Mouse (Mus musculus) large intestine, adult 2 months (tissue): ENCODE data around the gene Pgm2. TPM values are rescaled to one million over a fixed set of nuclear protein-coding genes. Genes with fewer than 3 reads are reported as not detected.

Source experiments
- DNase-seq: peaks from one replicate; pipeline ENCODE4 v3.0.0-alpha.2; 2012; ENCODE audit warnings: low read depth, low spot score
- WGBS: fragments of 180-500 bp; shearing (Covaris S2); methylation state at CpG from one replicate; pipeline ENCODE4 v1.1.7; 2018; 5-methylcytosine and 5-hydroxymethylcytosine counted together
- polyA plus RNA-seq: library from polyadenylated mRNA; depleted of rRNA; stranded (reverse); fragments of >200 nt; gene quantifications from 2 replicates; pipeline ENCODE4 v1.2.3, GENCODE M21; 2012

Gene Pgm2
- polyA plus RNA-seq, 1 experiment: 28.5 TPM

GRCm38 (mm10) chr5:64070742-64071476, 21.8 kb upstream of the Pgm2 start:
- WGBS: 44% methylated on average over 2 of the region's 2 CpGs
- no peak for DNase-seq

GRCm38 (mm10) chr5:64074455-64074854, 18.3 kb upstream of the Pgm2 start:
- WGBS: 81% methylated on average over 3 of the region's 3 CpGs

GRCm38 (mm10) chr5:64075506-64075905, 17.2 kb upstream of the Pgm2 start:
- DNase-seq: no peak
- 13% methylated on average over 3 of the region's 3 CpGs for WGBS

More at GRCm38 (mm10) chr5:64074455-64074854, 18.3 kb upstream of the Pgm2 start:
- no peak for DNase-seq

DNA sequence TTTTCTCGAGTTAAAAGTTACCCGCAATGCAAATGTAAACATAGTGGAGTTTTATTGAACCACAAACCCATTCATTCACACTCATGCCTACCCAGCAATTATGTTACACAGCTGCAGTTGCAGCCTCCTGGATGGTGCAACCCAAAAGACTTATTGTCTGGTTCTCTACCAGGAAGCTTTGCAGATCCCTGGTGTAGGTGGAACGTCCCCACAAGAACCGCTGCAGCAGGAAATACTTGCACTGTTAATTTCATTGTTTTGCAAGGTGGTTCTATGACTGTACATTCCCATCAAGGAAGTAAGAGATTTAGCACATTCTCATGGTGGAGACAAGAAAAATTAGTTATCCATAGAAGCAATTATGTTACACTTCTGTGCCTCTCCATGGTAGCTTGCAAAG, 15.4 kb upstream of the Pgm2 start:
- WGBS: 25% methylated on average over 4 of the region's 4 CpGs
- DNase-seq: no peak

GRCm38 (mm10) chr5:64078740-64079461, 13.8 kb upstream of the Pgm2 start:
- DNase-seq: no peak
- WGBS: 72% methylated on average over 7 of the region's 7 CpGs

- no peak for DNase-seq
- 82% methylated on average over 4 of the region's 4 CpGs for WGBS
Observed at GRCm38 (mm10) chr5:64079462-64079817, 13.3 kb upstream of the Pgm2 start.

DNA sequence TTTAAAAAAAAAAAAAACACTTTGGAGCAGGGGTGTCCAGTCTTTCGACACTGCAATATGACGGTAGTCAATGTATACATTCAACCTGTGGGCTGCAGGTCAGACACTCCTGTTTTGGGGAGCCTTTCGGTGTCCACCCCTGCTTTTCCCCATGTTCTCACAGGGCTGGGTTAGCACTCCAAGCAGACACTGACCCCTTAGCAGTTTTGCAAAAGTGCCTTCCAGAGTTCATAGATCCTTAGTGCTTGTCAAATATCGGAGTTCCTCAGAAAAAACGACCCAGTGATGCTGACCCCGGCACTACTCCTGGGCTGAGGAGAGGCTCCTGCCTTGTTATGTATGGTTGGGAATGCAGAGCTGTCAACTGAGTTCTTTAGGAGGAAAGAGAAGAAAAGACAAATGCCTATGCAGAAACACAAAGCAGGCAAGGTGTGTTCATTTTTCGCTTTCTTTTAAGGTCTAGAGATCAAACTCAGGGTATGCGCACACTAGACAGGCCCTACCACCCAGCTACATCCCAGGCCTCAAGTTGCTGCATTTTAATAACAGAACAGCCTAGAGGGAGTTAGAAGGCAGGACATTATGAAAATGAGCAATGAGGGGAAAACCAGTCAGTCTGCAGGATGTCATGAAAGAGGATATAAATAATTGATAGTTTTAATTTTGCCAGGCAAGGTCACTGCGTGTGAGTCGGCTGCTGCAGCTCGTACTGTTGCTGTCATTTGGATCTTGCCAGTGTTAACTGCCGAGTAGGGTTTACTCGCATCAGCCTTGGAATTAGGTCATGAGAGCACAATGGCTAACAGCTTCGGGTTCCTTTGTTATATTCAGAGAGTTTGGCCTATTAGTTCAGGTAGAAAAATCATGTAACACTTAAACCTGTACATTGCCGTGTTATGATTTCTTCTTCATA, 9.0 kb upstream of the Pgm2 start:
- no peak for DNase-seq
- WGBS: 87% methylated on average over 15 of the region's 15 CpGs

DNA sequence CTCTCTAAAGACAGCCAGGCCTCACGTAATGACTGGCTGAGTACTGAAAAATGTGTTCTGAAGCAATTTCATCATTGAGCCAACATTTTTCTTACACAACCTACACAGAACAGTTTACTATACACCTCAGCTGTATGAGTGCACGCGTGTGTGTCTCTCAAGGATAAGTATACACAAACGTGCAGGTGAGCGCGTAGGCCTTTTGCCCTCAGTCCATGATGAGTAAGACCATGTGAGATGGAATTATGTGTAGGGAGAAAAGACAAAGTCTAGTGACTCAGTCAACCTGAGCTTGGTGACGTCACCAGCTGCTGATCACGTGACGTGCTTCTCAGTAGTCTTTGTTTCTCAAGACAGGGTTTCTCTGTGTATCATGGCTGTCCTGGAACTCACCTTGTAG, 7.3 kb upstream of the Pgm2 start:
- DNase-seq: no peak
- 95% methylated on average over 9 of the region's 9 CpGs for whole genome bisulfite sequencing

- no peak for DNase-seq
- 49% methylated on average over 9 of the region's 9 CpGs for WGBS
Observed at GRCm38 (mm10) chr5:64088740-64089139, 4.0 kb upstream of the Pgm2 start.

DNA sequence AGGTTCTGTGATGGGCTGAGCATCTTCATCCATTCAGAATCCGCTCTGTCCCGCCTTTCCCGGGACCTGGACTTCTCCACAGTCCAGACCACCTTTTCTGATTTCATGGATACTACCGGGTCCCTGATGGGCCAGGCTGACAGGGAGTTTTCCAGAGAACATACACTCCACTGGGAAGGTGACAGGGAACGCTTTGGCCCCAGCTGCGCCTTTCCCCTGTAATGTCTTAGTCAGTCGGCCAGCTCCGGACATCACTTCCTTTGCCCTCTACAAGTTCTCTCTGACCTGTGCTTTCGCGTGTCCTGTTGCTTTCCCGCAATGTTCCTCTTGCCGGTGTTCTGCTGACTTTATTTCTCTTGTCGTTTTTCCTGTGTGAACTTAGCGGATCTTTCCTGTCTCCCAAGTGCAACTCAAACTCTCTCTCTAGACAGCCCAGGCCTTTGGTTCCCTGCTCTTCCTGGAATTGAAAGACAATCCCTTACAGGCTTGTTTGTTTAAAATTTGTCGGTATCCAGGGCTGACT, 660 bp downstream of the Pgm2 start:
- DNase-seq: no peak
- 1% methylated on average over 15 of the region's 15 CpGs for WGBS

GRCm38 (mm10) chr5:64095342-64095993, 2.7 kb downstream of the Pgm2 start:
- 44% methylated on average over 5 of the region's 5 CpGs for WGBS
- DNase-seq: no peak

GRCm38 (mm10) chr5:64101993-64102716, 9.4 kb downstream of the Pgm2 start:
- no peak for DNase-seq
- WGBS: 80% methylated on average over 9 of the region's 9 CpGs

GRCm38 (mm10) chr5:64102717-64103075, 9.9 kb downstream of the Pgm2 start:
- 78% methylated on average over 7 of the region's 7 CpGs for WGBS
- DNase-seq: no peak

DNA sequence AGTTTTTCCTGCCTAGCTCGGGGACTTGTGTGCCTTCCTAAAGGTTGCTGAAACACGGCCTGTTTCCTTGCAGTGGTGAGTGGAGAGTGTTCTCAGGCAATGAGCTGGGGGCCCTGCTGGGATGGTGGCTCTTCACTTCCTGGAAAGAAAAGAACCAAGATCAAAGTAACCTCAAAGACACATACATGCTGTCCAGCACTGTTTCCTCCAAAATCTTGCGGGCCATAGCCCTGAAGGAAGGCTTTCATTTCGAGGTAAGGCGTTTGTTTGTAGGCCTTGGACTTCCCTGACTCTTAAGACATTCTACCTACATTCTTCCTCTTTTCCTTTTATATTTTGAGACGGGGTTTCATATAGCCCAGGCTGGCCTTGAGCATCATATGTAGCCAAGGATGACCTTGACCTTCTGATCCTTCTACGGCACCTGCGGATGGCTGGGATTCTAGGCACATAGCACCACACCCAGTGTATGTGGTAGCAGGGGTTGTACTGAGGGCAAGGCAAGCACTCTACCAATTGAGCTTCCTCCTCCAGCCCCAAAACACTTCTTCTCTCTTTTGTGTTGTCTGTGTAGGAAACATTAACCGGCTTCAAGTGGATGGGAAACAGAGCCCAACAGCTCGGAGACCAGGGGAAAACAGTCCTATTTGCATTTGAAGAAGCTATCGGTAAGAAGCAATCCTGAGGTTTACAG, 15.0 kb downstream of the Pgm2 start:
- DNase-seq: no peak
- 86% methylated on average over 11 of the region's 11 CpGs for WGBS

- 76% methylated on average over 3 of the region's 3 CpGs for WGBS
- DNase-seq: no peak
Observed at GRCm38 (mm10) chr5:64109217-64109616, 16.5 kb downstream of the Pgm2 start.

- 41% methylated on average over 3 of the region's 3 CpGs for WGBS
- DNase-seq: no peak
Observed at GRCm38 (mm10) chr5:64112360-64112759, 19.6 kb downstream of the Pgm2 start.

- no peak for DNase-seq
- WGBS: 97% methylated on average over 6 of the region's 6 CpGs
Observed at GRCm38 (mm10) chr5:64114210-64114609, 21.5 kb downstream of the Pgm2 start.

- DNase-seq: no peak
- 96% methylated on average over 1 of the region's 1 CpGs for whole genome bisulfite sequencing
Observed at GRCm38 (mm10) chr5:64117191-64117590, 24.4 kb downstream of the Pgm2 start.
